Mouse (Mus musculus): ENCODE results near the gene Bahd1.

Gene Bahd1

GRCm38 (mm10) chr2:118899306-118899705 is 871 bp upstream of the Bahd1 start:
- DNase-seq: no peak

GRCm38 (mm10) chr2:118900826-118901140 is 606 bp downstream of the Bahd1 start:
- DNase-seq: peak; percentile 35

DNA sequence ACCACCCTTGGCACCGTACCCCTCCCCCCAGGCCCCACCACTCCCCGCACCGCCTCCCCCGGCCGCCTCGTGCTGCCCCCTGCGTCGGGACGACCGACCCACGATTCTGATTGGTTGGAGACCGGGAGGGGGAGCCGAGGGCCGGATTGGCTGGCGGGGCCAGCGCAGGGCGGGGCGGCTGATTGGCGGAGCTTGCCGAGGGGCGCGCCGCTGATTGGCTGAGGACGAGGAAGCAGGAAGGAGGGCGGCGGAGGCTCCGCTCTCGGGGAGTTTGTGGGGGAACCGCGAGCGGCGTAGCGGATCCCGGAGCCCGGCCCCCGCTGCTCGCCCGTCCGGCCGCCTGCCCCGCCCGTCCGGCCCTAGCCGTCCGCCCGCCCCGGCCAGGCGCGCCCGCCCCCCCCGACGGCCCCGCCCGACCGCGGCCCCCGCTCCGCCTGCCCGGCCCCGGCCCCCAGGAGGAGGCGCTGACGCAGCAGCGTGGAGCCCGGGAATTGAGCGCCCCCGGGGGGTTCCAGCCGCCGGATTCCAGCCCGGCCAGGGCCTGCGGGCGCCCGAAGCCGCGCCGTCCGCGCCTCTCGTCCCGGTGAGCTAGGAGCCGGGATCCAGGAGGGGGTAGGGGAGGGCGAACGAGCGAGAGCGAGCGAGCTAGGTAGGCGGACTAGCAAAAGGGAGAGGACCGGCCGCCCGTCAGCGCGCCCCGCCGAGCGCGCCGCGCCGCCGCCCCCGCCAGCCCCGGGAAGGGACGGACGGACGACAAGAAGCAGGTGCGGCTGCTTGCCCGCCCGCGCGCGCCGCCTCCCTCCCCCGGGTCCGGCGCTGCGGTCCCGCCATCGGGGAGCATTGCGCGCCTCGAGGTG is 1.2 kb downstream of the Bahd1 start:
- peak; percentile 99 for DNase-seq

- DNase-seq: peak; percentile 82
These were observed 2.2 kb downstream of the Bahd1 start for GRCm38 (mm10) chr2:118902051-118903025.

DNA sequence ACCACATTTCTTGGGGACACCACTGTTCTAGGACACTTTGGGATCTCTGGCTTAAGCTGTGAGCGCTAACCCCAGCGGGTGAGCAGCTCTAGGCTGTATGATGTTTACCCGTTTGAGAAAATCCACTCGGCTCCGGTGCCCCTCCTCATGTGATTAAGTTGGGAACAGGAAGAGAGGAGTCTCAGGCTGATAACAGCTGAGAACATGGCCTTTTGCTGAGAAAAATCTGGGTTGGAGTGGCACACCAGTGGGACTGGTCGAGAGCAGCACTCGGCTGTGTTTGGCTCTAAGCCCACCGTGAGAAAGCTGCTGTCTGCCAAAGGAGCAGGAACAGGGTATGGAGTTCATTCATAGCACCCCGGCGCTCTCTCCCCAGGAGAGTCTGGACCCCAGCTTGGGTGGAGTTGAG is 3.2 kb downstream of the Bahd1 start:
- DNase-seq: no peak

DNA sequence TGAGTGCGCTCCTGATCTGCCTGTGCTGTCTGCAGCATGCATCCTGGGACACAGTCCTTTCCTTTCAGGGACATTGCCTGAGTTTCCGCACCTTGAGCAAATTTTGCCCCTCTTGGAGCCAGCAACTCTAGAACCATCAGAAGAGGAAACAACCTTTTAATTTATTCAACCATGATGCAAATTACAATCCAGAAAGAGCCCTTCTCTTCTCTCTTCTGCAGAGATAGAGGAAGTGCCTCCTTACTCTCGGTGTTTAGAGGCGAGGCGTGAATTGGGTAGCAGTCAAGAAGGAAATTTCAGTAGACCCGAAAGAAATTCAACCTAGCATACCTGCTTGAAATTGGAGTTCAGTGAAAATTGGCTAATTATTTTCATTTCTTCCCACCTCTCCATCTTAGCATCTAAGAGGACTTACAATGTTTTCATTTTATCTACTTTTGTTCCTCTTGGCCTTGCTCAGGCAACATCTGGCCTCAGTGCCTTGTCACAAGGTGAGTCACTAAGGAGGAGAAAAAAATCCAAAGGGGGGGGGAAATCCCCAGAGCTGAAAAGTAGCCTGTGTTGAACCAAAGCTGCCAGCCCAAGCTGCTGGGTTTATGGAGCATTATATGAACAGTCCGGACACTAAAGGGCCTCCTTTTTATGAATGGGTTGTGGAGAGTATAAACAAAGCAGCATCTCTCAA is 5.4 kb downstream of the Bahd1 start:
- no peak for DNase-seq

- no peak for DNase-seq
These were observed 5.9 kb downstream of the Bahd1 start for GRCm38 (mm10) chr2:118906118-118906492.

GRCm38 (mm10) chr2:118907781-118908180 is 7.6 kb downstream of the Bahd1 start:
- no peak for DNase-seq

DNA sequence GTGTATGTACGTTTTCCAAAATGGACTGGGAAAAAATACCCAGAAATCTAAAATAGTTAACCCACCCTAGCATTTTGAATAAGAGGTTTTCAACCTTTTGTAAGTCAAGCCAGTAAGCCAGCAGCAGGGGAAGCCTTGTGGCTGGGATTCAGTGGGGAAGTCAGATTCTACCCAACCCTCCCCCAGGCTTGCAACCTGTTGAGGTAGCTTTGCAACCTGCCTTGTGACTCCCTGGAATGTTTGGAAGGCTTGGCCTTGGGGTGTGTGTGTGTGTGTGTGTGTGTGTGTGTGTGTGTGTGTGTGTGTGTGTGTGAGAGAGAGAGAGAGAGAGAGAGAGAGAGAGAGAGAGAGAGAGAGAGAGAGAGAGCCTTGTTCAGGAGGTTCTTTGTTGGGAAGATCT is 9.0 kb downstream of the Bahd1 start:
- no peak for DNase-seq

DNA sequence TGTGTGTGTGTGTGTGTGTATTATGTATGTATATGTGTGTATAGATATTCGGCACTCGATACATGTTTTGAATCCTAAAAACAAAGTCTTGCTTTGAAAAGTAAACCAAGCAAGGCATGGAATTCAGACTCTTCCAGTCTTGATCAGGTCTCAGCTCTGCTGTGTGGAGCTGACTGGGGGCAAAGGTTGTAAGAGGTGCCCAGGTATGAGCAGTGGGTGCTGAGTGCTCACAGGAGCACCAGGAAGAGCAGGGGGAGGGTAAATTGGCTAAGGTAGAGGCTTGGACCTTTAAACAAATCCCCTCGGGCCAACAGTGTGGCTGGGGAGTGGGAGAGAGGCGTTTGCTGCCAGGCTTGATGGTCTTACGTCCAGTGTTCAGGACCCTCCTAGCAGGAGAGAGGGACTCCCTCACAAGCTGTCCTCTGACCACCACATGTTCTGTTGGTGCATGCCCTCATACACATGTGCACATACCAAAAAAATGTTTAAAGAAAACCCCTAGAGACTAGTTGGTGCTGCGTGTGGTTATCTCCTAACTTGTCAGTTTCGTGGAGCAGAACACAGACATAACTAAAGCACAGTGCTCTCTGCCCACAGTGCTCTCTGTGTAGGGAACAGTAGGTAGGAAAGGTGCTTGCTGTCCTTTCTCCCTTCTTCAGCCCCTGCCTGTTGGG is 10.6 kb downstream of the Bahd1 start:
- no peak for DNase-seq

DNA sequence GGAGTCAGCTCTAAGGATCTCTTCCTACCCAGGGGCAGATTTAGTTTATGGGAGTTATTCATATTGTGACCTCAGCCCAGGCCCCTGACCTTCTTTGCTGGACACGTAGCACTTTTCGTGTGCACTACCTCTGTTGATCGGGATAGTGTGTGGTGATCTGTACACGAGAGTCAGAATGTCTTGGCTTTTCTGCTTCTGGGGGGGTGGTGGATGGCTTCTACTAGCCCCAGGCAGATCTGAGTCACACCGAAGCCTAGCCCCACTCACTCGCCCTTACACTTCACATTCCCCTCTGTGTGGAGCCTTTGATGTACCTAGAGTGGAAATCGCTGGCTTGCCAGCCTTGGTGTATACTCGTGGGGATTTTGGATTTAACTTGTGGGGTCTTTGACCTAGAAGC is 12.5 kb downstream of the Bahd1 start:
- no peak for DNase-seq

GRCm38 (mm10) chr2:118913551-118914276 is 13.5 kb downstream of the Bahd1 start:
- no peak for DNase-seq

DNA sequence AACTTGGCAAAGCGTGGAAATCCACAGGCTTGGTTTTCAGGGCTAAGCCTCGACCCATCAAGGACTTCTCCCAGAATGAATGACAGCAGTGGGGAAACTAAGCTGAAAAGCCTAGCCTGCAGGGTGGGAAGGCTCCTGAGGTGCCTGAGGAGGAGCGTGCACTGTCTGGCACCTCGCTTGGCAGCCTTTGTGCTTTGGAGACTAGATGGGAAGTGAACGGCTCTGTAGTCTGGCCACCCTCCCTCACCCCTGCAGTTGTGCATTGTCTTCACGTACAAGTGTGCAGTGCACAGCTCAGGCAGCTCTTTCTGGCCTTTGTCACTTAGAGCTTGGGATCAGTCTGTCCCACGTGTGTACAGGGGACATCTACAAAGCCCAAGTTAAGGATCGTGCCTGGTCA is 14.5 kb downstream of the Bahd1 start:
- DNase-seq: no peak

DNA sequence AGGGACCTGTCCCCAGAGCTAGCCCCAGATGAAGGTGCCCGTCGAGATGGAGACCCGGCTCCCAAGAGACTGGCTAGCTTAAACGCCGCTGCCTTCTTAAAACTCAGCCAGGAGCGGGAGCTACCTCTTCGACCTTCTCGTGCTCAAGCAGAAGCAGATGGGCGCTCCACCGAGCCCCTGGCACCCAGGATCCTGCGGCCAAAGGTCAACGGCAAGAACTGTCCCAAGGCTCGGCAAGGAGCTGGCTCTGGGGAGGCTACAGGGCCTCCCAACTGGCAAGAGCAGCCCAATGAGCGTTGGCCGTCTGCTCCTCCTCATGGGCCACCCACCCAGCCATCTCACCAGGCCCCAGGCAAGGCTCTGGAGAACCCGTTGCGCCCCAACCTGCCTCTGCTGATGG is 16.3 kb downstream of the Bahd1 start:
- no peak for DNase-seq

- DNase-seq: no peak
These were observed 18.4 kb downstream of the Bahd1 start for GRCm38 (mm10) chr2:118918543-118918942.

- DNase-seq: no peak
These were observed 20.3 kb downstream of the Bahd1 start for GRCm38 (mm10) chr2:118920428-118920827.

DNA sequence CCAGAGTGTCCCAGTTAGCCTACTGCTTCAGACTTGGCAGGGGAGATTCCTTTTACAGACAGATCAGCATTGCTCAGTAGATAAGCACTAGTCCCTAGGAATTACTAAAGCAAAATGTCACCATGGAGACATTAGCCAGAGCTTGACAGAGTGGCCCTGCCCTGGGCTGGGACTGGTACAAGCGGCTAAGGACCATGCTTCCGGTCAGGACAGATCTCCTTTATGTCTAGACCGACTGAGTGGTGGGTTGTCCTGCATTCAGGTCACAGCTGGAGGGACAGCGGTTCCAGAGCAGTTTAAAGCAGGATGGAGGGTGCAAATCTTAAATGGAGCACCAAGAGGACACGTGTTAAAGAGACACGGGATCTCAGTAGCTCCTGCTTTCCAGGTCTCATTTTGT is 25.8 kb downstream of the Bahd1 start:
- DNase-seq: no peak

DNA sequence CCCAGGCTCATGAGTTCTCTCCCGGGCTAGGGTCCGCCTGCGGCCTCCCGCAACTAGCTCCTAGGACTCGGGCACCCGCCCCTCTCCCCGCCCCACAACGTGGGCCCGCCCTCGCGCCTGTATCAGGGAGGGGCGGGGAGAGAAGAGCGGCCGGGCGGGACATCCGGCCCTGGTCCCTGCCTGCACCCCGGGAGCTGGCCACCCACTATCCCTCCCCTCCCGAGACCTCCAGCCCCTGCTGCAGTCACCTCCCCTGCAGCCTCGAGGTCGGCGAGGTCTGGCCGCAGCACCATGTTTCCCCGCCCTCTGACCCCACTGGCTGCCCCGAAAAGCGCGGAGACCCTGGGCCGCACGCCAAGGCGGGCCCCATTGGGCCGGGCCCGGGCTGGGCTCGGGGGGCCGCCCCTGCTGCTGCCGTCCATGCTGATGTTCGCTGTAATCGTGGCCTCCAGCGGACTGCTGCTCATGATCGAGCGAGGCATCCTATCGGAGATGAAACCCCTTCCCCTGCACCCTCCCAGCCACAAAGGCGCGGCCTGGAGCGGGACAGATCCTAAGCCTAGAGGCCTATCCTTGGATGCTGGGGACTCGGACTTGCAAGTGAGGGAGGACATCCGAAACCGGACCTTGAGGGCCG is 26.3 kb downstream of the Bahd1 start, which contains the start of gene Chst14:
TSS of gene Chst14 (plus strand) at position 136 of the 637 bp plus-strand sequence.
- DNase-seq: peak; percentile 90

DNA sequence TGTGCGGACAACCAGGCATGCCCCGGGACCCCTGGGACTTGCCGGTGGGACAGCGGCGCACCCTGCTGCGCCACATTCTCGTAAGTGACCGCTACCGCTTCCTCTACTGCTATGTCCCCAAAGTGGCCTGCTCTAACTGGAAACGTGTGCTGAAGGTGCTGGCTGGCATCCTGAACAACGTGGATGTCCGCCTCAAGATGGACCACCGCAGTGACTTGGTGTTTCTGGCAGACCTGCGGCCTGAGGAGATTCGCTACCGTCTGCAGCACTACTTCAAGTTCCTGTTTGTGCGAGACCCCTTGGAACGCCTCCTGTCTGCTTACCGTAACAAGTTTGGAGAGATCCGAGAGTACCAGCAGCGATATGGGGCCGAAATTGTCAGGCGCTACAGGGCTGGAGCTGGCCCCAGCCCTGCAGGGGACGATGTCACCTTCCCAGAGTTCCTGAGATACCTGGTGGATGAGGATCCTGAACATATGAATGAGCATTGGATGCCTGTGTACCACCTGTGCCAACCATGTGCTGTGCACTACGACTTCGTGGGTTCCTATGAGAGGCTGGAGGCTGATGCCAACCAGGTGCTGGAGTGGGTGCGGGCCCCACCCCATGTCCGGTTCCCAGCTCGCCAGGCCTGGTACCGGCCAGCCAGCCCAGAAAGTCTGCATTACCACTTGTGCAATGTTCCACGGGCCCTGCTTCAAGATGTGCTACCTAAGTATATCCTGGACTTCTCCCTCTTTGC is 27.0 kb downstream of the Bahd1 start:
- no peak for DNase-seq

DNA sequence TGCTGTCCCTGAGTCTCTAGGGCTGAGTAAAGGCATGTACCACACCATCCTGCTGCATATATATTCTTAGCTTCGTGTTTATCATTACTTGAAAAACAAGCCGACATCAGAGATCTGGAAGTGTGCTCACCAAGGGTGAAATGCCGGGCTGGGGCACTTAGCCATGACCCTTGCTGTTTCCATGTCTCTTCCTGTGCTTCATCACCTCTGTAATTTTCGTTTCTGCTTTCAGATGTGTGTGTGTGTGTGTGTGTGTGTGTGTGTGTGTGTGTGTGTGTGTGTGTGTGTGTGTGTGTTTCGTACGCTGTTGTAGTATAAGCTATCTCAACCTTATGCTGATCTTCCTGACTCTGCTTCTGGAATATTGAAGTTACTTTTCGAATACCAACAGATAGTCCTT is 41.2 kb downstream of the Bahd1 start:
- DNase-seq: no peak

DNA sequence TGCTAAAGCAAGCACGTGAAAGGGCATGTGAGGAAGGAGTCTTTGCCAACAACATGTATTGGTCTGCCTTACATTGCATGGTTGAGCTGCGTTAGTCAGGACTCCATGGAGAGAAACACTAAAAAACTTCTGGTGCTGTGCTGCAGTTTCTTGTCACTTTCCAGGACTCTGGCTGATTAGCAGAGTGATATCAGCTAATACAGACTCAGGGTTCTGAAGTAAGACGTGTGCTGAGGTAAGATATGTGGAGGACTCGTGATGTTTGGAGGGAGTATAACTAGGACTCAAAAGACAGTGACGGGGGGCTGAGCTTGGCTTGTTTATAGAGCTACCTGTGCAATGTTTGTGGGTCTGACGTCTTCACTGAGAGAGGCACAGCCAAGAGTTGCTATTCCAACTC is 43.1 kb downstream of the Bahd1 start:
- no peak for DNase-seq

All from kidney, postnatal 10 days (tissue).